Mouse (Mus musculus) R1 (cell line): ENCODE measurements around the gene H3f3b.
"Not testable (repeated sequence)": the region's sequence is repeated elsewhere in the genome, so short reads cannot be mapped to it uniquely, and the experiment has no call there.

ENCODE experiments used
- DNase-seq: peaks from one replicate; pipeline ENCODE4 v3.0.0-alpha.2; 2018; ENCODE audit warnings: low read depth, low spot score

H3f3b gene

DNA sequence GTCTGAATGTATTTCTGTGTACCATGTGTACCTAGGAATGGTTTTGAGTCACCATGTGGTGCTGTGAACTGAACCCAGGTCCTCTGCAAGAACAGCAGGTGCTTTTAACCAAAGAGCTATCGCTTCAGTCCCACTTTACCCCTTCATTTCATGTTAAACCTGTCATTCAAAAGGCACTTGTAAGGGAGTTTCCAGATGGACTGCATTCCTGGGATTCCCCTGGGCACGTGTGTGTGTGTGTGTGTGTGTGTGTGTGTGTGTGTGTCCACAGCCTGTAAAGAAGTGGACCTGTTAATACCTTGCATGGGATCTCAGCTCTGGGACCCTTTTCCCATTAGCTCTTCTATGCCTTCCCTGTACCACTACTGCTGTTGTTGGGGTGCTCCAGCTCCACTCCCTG is 21.8 kb upstream of the H3f3b start:
- DNase-seq = no peak

DNA sequence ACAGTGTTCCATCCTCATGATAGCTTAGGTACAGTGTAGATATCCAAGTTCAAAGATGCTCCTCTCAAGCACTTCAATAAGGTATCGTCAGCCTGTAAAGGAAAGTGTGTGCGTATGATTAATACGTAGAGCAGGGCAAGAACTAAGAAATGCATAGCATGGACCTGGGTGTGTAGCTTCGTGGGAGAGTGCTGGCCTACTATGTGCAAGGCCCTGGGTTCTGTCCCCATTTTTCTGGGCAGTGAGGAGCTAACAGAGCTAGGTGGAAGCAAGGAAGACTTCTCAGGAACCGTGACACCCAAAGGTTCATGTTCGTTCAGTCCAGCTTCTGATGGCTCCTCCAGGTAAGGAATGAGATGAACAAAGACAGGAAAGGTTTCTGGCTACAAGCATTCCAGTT is 17.4 kb upstream of the H3f3b start:
- DNase-seq = no peak

DNA sequence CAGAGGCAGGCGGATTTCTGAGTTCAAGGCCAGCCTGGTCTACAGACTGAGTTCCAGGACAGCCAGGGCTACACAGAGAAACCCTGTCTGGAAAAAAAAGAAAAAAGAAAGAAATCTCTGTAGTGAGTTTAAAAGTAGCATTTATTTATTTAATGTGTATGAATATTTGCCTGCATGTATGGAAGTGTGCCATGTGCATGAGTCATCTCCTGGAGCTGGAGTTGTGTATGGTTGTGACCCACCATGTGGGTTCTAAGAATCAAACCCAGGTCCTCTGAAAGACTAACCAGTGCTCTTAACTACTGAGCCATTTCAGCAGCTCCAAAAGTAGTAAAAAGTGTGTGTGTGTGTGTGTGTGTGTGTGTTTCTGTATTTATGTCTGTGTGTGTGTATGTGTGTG is 15.5 kb upstream of the H3f3b start:
- no peak for DNase-seq

DNA sequence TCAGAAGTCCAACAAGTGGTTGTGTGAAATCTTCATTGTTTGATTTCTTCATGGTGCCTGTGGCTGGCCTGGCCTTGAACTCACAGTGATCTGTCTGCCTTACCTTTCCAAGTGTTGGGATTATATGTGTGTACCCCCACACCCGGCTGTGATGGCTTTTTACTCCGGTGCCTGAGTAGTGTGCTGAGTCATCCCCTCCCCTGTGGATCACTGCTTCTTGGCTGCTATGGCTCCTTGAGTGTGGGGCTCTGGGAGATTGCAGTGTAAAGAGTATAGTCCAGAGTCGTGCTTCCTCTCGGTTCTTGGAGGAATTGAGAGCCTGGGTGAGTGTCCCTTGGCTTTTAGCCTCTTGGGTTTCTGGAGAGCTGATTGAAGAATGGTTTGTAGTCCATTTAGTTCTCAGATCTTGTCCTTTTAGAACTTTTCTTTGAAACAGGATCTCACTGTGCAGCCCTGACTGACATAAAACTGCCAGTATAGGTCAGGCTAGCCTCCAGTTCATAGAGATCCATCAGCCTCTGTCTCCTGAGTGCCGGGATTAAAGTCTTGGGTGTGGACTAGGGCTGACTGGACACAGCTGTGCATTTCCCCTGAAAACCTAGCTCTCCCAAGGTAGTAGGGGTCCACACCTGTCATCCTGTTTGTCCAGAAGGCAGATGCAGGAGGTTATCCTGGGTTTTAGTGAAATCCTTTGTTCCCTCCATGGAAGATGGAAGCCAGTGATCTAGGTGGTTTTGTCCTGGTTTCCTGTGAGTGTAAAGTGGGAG is 14.8 kb upstream of the H3f3b start:
- DNase-seq = peak; percentile 62

DNA sequence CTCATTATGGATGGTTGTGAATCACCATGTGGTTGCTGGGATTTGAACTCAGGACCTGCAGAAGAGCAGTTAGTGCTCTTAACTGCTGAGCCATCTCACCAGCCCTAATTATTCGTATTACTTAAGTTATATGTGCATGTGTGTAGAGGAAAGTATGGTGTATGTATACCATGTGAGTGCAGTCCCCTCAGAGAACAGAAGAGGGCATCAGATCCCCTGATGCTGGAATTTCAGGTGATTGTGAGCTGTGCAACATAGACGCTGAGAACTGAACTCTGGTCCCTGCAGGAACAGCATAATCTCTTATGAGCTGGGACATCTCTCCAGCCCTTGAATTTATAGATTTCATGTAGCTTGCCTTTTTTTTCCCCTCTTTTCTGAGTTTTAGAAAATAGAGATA is 14.1 kb upstream of the H3f3b start:
- peak; percentile 78 for DNase-seq

DNA sequence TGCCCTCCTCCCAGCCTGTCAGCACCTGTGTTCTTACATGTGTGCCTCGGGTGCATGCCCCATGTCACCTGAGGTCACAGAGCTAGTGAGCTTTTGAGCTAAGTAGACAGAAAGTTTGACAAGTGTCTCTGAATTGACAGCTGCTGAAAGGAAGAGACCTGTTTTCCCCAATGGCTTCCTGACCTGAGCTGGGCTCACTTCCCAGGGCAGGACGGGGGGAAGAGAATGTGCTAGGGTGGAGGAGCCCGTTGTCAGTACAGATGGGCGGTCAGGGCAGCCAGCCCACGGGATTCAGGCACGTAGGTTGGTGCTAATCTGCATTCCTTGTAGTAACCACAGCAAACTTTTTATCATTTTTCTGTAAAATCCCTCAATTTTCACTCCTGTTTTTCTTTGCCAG is 12.8 kb upstream of the H3f3b start:
- DNase-seq = no peak

DNA sequence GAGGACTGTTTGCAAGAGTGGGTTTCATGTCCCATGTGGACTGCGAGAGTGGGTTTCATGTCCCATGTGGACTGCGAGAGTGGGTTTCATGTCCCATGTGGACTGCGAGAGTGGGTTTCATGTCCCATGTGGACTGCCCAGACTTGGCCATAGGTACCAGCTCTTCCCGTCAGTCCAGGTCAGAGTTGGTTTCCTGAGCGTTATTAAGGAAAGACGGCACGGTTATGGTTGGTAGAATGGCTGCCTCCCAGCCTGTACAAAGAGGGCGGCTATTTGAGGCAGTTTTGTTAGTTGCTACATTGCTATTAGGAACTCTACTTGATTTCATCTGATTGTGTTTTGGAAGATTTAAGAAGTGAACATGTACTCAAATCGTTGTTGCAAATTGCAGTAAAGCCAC is 10.1 kb upstream of the H3f3b start:
- DNase-seq = no peak

DNA sequence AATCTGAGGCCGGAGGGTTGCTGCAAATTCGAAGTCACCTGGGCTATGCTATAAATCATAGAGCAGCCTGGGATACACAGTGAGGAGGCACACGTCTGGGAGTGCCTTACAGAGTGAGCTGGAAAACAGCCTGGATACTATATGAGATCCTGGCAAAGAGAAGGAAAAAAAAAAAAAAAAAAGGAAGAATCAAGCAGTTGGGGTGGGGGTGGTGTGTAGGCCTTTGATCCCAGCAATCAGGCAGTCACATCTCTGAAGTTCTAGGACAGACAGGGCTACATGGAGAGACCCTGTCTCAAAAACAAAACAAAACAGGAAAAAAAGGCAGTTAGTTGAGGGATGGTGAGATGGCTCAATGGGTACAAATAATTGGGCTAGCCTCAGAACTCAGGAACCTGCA is 8.9 kb upstream of the H3f3b start:
- DNase-seq = no peak

DNA sequence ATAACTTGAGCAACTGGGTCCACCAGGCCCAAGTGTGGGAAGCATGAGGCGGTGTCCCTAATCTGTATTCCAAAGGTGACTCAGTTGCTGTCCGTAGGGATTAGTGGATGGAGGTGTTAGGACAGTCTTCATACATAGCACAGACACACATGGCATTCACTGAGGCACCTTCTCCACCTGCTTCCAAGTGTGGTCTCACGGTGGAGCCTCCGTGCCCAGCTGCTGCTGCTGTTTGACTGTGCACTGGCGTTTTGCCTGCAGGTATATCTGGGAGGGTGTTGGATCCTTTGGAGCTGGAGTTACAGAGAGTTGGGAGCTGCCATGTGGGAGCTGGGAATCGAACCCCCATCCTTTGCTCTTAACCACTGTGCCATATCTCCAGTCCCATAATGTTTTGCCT is 6.8 kb upstream of the H3f3b start:
- DNase-seq = no peak

DNA sequence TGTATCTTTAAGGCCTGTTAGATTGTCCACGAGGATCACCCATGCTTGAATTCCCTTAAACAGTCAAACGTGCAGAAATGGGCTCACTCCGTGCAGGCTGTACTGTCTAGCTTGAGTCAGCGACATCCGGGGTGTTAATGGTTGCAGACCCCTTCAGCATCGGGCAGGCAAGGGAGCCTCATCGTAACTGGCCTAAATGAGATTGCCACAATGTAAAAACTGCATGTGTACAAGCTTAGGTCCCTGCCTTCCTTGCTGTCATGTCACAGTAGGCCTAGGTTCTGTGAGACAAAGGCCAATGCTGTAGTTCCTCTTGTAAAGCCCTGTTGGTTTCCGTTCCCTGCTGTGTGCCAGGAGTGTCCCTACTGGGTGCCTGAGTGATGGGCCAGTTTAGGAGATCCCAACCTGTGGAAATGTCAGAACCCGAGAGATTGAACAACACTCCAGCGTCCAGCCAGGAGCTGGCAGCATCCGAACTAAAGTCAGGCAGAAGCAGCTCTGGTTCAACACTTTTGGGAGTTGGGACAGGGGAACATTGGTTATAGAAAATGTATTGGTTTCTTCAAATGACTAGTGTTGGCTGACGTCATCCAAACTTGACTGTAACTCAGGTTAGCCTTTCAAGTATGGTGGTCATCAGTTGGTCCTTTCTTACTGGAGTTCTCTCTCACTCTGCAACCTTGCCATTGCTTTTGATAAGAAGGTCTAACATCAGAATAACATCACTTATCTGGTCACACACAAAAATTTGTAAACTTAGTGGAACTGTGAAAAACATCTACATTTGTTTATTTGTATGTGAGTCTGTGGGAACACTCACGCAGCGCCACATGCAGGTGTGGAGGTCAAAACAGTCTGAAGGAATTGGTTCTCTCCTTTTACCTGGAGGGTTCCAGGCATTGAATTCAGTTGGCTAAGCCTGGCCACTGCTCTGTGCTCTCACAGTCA is 3.4 kb upstream of the H3f3b start:
- peak; percentile 66 for DNase-seq

DNA sequence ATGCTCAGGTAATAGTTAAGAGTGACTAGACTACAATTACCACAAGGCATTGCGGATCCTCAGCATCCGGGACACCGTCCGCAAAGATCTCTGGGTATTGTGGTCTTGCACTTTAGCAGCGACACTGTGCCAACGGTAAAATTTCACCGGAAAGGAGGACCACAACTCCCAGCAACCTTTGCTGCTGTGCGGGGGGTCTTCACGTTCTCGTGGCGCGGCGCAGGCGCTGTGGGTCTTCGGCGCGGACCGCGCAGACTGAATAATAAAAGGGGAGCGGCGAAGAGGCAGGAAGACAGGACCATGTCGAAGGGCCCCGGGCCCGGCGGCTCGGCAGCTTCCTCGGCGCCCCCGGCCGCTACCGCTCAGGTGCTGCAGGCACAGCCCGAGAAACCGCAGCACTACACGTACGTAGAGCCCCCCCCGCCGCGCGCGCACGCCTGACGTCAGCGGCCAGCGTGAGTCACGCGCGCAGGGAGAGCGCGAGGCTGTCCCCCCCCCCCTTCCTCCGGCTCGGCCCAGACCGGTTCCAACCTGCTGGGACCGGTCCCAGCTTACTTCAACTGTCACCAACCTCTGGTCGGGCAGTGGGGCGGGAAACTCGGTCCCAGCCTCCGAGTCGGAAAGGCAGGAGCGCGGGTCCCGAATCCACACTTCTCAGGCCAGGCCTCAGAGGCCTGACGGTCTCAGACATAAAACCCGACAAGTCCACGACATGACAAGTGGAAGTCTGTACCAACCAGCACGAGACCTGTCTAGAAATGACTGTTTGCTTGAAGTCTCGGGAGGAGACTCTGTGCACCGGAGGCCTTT is 2.5 kb upstream of the H3f3b start, which contains the start of gene Unk:
TSS of gene Unk (plus strand) at position 235 of the 810 bp plus-strand sequence.
- peak; percentile 99 for DNase-seq

DNA sequence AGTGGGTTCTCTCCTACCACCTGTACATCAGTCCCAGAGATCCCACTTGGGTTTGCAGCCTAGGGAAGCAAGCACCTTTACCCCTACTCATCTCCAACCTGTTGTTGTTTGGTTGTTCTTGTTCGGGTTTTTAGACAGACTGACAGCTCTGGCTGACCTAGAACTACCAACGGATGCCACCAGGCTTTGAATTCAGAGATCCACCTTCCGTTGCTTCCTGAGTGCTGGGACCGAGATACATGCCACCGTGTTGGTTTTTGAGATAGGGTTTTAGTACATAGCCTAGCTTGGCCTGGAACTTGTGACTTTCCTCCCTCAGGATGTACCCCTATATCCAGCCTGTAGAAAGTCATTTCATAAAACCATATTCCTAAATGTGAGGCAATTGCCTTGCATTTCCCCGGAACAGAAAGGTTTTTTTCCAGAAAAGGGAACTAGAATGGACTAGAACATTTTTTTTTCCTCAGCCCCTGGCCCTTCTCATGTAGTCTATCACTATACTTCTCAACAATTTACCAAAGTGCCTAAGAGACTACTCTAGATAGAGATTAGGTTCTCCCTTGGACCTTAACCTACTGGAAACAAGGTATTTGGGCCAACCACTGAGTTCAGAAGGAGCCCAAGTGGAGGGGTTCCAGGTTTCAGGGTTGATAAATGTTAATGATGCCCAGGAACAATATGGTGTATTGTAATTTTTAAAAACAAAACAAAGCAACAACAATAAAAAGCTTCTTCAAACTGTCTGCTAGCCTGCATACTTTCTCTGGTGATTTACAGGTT is 1.5 kb upstream of the H3f3b start:
- DNase-seq = no peak

DNA sequence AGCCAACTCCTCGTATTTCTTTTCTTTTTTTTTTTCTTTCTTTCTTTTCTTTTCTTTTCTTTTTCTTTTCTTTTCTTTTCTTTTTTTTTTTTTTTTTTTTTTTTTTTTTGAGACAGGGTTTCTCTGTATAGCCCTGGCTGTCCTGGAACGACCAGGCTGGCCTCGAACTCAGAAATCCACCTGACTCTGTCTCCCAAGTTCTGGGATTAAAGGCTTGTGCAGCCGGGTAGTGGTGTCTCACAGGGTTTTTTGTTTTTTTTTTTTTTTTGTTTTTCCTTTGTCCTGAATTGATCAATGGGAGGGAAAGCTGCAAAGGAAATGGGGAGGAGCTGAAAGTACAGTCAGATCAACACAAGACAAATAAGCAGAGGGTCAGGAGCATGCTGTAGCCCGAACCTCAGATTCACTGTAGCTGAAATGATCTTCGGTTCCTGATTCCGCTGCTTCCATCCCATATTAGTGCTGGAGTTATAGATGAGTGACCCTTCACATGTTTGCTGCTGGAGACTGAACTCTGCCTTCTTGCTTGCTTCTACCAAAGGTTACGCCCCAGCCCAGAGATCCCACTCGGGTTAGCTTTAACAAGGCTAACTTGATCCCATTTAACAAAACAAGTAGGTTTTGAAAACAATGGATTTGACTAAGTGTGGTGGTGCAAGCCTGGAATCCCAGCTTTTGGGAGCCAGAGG is 559 bp upstream of the H3f3b start:
- DNase-seq = peak; percentile 62

DNA sequence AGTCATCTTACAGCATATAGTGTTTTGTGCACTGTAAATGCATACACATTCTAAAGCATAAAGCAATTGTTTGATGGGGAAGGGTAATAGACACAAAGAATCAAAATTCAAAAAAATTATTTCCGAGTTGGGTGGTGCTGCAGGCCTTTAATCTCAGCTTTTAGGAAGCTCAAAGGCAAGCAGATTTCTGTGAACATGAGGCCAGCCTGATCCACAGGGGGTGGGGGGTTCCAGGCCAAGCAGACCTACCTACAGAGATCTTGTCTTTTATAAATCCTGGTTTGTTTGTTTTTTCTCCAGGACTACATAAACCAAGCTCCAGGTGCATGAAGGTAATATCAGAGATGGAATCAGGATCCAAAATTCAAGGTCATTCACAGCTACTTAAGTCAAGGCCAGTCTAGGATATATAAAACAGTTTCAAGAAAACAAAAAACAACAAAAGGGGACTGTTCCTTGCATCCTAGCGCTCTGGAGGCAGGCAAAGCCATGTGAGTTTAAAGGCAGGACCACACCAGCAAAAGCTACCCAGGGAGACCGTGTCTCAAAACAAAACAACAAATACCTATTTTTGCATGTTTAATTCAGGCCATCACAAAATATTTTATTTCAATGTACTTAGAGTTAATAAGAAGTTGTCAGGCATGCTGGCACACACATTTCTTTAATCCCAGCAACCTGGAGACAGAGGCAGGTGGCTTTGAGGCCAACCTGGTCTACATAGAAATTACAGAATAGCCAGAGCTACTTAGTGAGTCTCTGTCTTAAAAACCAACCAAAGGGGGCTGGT is 2.5 kb downstream of the H3f3b start:
- DNase-seq = no peak

DNA sequence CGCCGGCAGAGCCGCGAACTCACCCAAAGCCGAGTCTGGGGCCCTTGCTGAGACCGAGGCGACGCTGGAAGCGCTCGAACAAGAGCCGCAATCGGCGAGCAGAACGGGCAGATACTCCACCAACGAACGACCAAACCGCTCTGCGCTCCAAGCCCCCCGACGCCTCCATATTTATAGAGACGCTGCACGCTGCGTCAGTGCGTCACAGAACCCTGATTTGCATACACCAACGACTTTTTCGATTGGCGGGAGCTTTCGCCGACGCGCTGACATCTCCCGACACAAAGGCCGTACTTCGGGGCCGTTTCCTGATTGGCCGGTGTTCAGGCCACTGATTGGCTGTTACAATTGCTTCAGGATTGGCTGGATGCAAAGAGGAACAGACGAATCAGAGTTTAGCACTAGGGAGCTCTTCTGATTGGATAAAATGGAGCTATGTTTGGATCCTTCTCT is 3.4 kb downstream of the H3f3b start:
- DNase-seq = peak; percentile 100

DNA sequence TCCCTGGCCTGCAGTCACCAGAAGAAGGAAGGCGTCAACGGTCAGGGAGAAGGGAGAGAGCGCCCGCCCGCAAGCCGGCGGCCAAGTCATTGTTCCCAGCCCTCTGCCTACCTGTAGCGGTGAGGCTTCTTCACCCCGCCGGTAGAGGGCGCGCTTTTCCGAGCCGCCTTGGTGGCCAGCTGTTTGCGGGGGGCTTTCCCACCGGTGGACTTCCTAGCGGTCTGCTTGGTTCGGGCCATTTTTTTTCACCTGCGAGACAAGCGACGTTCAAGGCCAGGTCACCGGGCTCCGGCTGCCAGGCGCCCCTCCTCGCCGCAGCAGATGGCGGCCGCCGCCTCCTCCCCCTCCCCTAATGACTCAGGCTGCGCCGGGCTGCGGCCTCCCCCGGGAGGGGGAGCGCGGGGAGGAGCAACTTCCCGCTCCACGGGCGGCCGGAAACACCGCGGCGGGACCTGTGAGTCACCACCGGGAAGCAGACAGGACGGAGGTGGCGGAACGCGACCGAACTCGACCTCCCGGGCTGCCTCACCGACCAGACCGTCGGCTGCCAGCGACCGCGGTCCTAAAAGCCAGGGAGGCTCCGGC is 3.9 kb downstream of the H3f3b start:
- DNase-seq = peak; percentile 81

DNA sequence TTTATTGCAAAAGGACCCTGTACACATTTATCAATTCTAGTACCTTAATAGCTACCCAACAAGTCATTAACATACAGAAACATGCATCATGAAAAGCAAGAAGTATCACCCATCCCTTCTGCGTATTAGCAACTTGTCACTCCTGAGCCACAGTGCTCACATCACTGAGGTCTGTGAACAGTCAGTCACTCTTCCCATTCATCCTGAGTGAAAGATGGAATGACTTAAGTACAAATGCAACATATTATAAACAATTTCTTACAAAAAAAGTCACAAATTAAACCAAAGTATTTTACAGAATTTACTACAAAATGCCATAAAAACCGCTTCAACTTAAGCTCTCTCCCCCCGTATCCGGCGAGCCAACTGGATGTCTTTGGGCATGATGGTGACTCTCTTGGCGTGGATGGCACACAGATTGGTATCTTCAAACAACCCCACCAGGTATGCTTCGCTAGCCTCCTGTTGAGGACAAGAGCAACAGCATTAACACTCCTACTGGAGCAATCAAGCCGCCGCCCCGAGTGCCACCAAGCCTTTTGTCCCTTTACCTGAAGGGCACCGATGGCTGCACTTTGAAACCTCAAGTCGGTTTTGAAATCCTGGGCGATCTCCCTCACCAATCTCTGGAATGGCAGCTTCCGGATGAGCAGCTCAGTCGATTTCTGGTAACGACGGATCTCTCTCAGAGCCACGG is 4.5 kb downstream of the H3f3b start:
- not testable (repeated sequence) for DNase-seq

DNA sequence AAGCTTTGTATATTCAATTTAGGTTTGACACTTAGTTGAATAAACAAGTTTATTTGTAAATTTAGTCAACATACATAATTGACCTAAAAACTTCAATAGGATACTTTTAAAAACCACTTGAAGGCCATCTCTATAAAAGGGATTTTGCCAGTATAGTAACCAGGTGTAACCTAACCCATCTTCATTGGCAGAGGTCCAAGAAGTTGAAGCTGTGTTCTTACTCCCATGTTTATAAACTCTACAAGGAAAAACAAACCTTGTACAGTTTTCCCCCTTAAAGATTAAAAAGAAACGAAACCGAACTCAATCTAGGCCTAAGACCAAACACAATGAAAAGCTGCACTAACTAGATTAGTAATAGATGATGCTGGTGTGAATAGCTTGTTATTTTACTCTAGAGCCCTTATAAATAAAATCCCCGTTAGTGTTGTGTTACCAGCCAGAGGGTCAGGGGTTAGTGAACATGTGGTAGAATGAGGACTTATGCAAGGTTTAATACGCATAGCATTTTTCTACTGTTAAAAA is 5.4 kb downstream of the H3f3b start:
- no peak for DNase-seq
